Mouse (Mus musculus) CH12.LX (cell line): ENCODE measurements around the gene Lrrc3c. TPM values are rescaled to one million over a fixed set of nuclear protein-coding genes. Genes with fewer than 3 reads are reported as not detected.
A peak's percentile ranks its signal among the peaks of the same experiment; 100 is the strongest.

Source experiments
- DNase-seq: peaks from one replicate; pipeline ENCODE4 v3.0.0-alpha.2; 2013; ENCODE audit errors: extremely low read depth
- H3K27ac ChIP-seq: 2 replicates; pipeline ENCODE4 v1.5.1; 2012; ENCODE audit warnings: low read depth, mild to moderate bottlenecking, control low read depth, moderate library complexity; ENCODE audit not compliant: insufficient read depth
- H3K27me3 ChIP-seq: replicated peaks from 2 replicates; pipeline ENCODE3; 2012; ENCODE audit warnings: inconsistent platforms
- H3K36me3 ChIP-seq, 2 experiments: replicated peaks in 1 of 2; 2 replicates each; pipeline versions ENCODE3 to v1.6.1; 2012; ENCODE audit warnings: inconsistent platforms in 1 of 2, low read length in 1 of 2, mild to moderate bottlenecking in 1 of 2, mixed read lengths in 1 of 2, moderate library complexity in 1 of 2; ENCODE audit not compliant: control insufficient read depth in 1 of 2, insufficient read depth in 1 of 2
- H3K4me1 ChIP-seq, 2 experiments: 2 replicates each; pipeline ENCODE4 v1.6.1; 2012; ENCODE audit warnings: inconsistent platforms in 1 of 2, moderate library complexity in 1 of 2; ENCODE audit not compliant: insufficient read depth in 2 of 2, control insufficient read depth in 1 of 2
- H3K4me2 ChIP-seq: 2 replicates; pipeline ENCODE4 v1.6.1; 2012; ENCODE audit warnings: low read depth, mild to moderate bottlenecking, control low read depth; ENCODE audit not compliant: poor library complexity, insufficient read depth, severe bottlenecking
- H3K4me3 ChIP-seq, 3 experiments: fragments of 150-350 bp in 1 of 3; sonication (generic) in 1 of 3; replicated peaks in 1 of 3; 2 replicates each; pipeline versions ENCODE3 to v1.5.1; 2011 to 2012; ENCODE audit warnings: low read depth in 2 of 3, low read length in 2 of 3, mild to moderate bottlenecking in 2 of 3, moderate library complexity in 2 of 3, control low read depth in 1 of 3, improper control_type of control experiment in 1 of 3, inconsistent platforms in 1 of 3, mixed read lengths in 1 of 3; ENCODE audit not compliant: poor library complexity in 1 of 3
- H3K79me2 ChIP-seq: replicated peaks from 2 replicates; pipeline ENCODE4 v1.6.1; 2012; ENCODE audit warnings: mild to moderate bottlenecking, moderate library complexity; ENCODE audit not compliant: control insufficient read depth, poor library complexity, insufficient read depth, severe bottlenecking; ENCODE audit errors: extremely low read depth
- H3K9ac ChIP-seq: 2 replicates; pipeline ENCODE4 v1.6.1; 2012; ENCODE audit warnings: low read depth, mild to moderate bottlenecking, control low read depth, moderate library complexity; ENCODE audit not compliant: insufficient read depth
- H3K9me3 ChIP-seq: replicated peaks from 2 replicates; pipeline ENCODE3; 2012; ENCODE audit warnings: low read length, inconsistent platforms, mixed read lengths
- CHD1 ChIP-seq: IDR thresholded peaks from 2 replicates; pipeline ENCODE4 v1.6.1; 2012; ENCODE audit warnings: low read depth, low read length, improper control_type of control experiment, inconsistent platforms
- EP300 ChIP-seq: IDR thresholded peaks from 2 replicates; pipeline ENCODE4 v1.6.1; 2011; ENCODE audit warnings: low read length, improper control_type of control experiment
- GABPA ChIP-seq: IDR thresholded peaks from 2 replicates; pipeline ENCODE4 v1.6.1; 2012; ENCODE audit warnings: low read depth, low read length, improper control_type of control experiment, inconsistent platforms; ENCODE audit not compliant: insufficient replicate concordance
- IRF4 ChIP-seq: IDR thresholded peaks from 2 replicates; pipeline ENCODE4 v1.6.1; 2014; ENCODE audit warnings: low read depth, mild to moderate bottlenecking, inconsistent platforms, low read length, improper control_type of control experiment
- JUN ChIP-seq: IDR thresholded peaks from 2 replicates; pipeline ENCODE4 v1.6.1; 2011; ENCODE audit warnings: low read depth, mild to moderate bottlenecking, low read length, improper control_type of control experiment, moderate library complexity; ENCODE audit not compliant: insufficient read depth
- KAT2A ChIP-seq: IDR thresholded peaks from 2 replicates; pipeline ENCODE4 v1.6.1; 2012; ENCODE audit warnings: low read length, improper control_type of control experiment, inconsistent platforms; ENCODE audit not compliant: insufficient replicate concordance
- MAFK ChIP-seq: IDR thresholded peaks from 2 replicates; pipeline ENCODE4 v1.6.1; 2011; ENCODE audit warnings: low read length, improper control_type of control experiment; ENCODE audit not compliant: insufficient replicate concordance
- MAZ ChIP-seq: IDR thresholded peaks from 2 replicates; pipeline ENCODE4 v1.6.1; 2012; ENCODE audit warnings: low read depth, mild to moderate bottlenecking, inconsistent platforms, low read length, improper control_type of control experiment, moderate library complexity
- MEF2A ChIP-seq: IDR thresholded peaks from 2 replicates; pipeline ENCODE4 v1.6.1; 2014; ENCODE audit warnings: low read depth, mild to moderate bottlenecking, inconsistent platforms, low read length, improper control_type of control experiment, borderline replicate concordance
- MXI1 ChIP-seq: IDR thresholded peaks from 2 replicates; pipeline ENCODE4 v1.6.1; 2011; ENCODE audit warnings: mild to moderate bottlenecking, low read depth, low read length, improper control_type of control experiment
- MYC ChIP-seq: IDR thresholded peaks from 2 replicates; pipeline ENCODE4 v1.6.1; 2011; ENCODE audit warnings: low read depth, mild to moderate bottlenecking, improper control_type of control experiment, low read length
- PAX5 ChIP-seq: IDR thresholded peaks from 2 replicates; pipeline ENCODE4 v1.6.1; 2012; ENCODE audit warnings: low read length, inconsistent platforms, mixed read lengths
- POLR2A ChIP-seq: IDR thresholded peaks from 2 replicates; pipeline ENCODE4 v1.6.1; 2011; ENCODE audit warnings: low read depth, mild to moderate bottlenecking, improper control_type of control experiment, low read length
- POLR2AphosphoS2 ChIP-seq: IDR thresholded peaks from 2 replicates; pipeline ENCODE4 v1.6.1; 2011; ENCODE audit warnings: low read depth, low read length, improper control_type of control experiment
- RAD21 ChIP-seq: IDR thresholded peaks from 2 replicates; pipeline ENCODE4 v1.6.1; 2011; ENCODE audit warnings: low read depth, mild to moderate bottlenecking, low read length, improper control_type of control experiment, moderate library complexity
- RCOR1 ChIP-seq: conservative IDR thresholded peaks from 2 replicates; pipeline ENCODE4 v1.6.1; 2012; ENCODE audit warnings: low read depth, mild to moderate bottlenecking, inconsistent platforms, low read length, improper control_type of control experiment
- TCF12 ChIP-seq: IDR thresholded peaks from 2 replicates; pipeline ENCODE4 v1.6.1; 2014; ENCODE audit warnings: low read depth, mild to moderate bottlenecking, inconsistent platforms, low read length, improper control_type of control experiment
- USF2 ChIP-seq: conservative IDR thresholded peaks from 2 replicates; pipeline ENCODE4 v1.6.1; 2011; ENCODE audit warnings: low read depth, low read length, improper control_type of control experiment
- ZKSCAN1 ChIP-seq: IDR thresholded peaks from 2 replicates; pipeline ENCODE4 v1.6.1; 2012; ENCODE audit warnings: low read depth, inconsistent platforms, low read length, improper control_type of control experiment, borderline replicate concordance
- ZMIZ1 ChIP-seq: IDR thresholded peaks from 2 replicates; pipeline ENCODE4 v1.6.1; 2012; ENCODE audit warnings: low read depth, mild to moderate bottlenecking, inconsistent platforms, low read length, improper control_type of control experiment
- ZNF384 ChIP-seq: IDR thresholded peaks from 2 replicates; pipeline ENCODE4 v1.6.1; 2012; ENCODE audit warnings: low read depth, low read length, improper control_type of control experiment, inconsistent platforms
- dilution Hi-C: fragments of 300-500 bp; cut with MboI; formaldehyde crosslinking; loops from 2 replicates; pipeline ENCODE4 v1.14.3; 2020; ENCODE audit warnings: low sequenced_read_pairs; ENCODE audit not compliant: extremely low pct_unique_long_range_greater_than_20kb, extremely low pct_ligation_motif_present
- in situ Hi-C: fragments of 300-500 bp; cut with MboI; formaldehyde crosslinking; loops from 3 replicates; pipeline ENCODE4 v1.14.3; 2019; ENCODE audit warnings: low sequenced_read_pairs, low pct_ligation_motif_present, low pct_unique_long_range_greater_than_20kb, mixed read lengths
- polyA plus RNA-seq: library from polyadenylated mRNA; unstranded; fragments of >175 nt; gene quantifications from 2 replicates; pipeline ENCODE4 v1.2.1, GENCODE M21; 2012; ENCODE audit warnings: low read depth; ENCODE audit not compliant: insufficient read length
- total RNA-seq, 2 experiments: library from RNA; depleted of rRNA; stranded (reverse); fragments of 300-350 nt in 1 of 2; fragments of >200 nt in 1 of 2; gene quantifications; 2 replicates each; pipeline ENCODE4 v1.2.3; 2012 to 2014

Gene Lrrc3c
- total and polyA plus RNA-seq, 3 experiments, result not detected

DNA sequence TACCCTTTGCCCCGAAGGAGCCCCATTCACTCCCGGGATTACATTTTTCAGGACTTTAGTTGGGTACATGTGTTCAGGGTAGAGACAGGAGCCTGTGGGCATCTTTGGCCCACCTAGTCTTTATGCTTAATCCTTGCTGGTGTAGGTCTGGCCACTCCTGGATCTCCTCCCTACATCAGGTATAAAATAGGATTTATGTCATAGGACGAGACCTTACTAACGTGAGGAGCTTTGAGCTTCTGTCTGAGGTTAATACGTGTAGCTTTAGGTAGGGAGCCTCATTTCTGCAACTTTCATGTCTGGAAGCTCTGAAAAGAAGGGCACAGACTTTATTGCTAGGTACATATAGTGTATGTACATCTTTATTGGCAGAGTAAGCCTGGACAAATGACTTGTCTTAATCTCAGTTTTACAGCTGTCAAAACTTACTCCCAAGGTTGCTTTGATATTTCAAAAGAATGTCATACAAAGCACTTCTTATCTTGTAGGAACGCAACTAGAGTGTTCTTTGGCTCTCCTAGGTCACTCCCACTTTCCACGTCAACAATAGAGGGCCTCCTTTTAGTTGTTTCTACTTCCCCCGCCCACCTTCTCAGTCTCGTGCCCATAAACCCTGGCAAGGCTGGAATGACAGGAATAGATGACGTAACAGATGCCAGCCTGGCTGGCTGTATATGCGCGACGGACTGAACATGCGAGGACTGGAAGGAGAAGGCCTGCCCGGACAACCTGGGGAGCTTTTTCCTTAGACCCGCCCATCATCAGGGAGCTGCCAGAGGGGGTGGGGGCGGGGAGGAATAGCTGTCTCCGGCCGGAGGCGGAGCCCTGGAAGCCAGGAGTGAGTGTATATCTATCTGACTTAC is 10.2 kb upstream of the Lrrc3c start (continued):
- TF ChIP-seq RAD21 (no peak), MXI1 (peak; percentile 49; the same call in 1 of the 2 replicates), ZMIZ1 (no peak; the same call in 1 of the 2 replicates), TCF12 (peak; percentile 44; the same call in 1 of the 2 replicates), POLR2A (no peak; the same call in 1 of the 2 replicates), ZKSCAN1 (no peak), MAZ (peak; percentile 93), KAT2A (no peak)

- in situ Hi-C loops (loop anchor here (5.0 kb wide), 1 partner anchor 37 kb away; the partner anchor contains the start of gene Zpbp2), dilution Hi-C loops (no loop called here)
- H3K4me2 ChIP-seq, result peak overlapping the region; percentile 72
- DNase-seq, result no peak
- H3K4me1 ChIP-seq, result peaks cover 21 to 43% of the 10 kb centered on the region in 2 experiments
- peaks cover 17% of the 10 kb centered on the region for H3K79me2 ChIP-seq
- peak overlapping the region; percentile 71; the same call in 1 of the 2 replicates for H3K9ac ChIP-seq
- peaks cover 3 to 14% of the 10 kb centered on the region in 2 experiments for H3K36me3 ChIP-seq
- TF ChIP-seq POLR2AphosphoS2 (no peak), EP300 (no peak), MAFK (no peak), USF2 (no peak), MEF2A (peak; percentile 83), JUN (0 out of 2 replicates have a peak, but pooled peaks have one; percentile 17), ZNF384 (peak; percentile 77), CHD1 (0 out of 2 replicates have a peak, but pooled peaks have one; percentile 21)
- H3K27me3 ChIP-seq, result peaks cover 36% of the 10 kb centered on the region
- H3K4me3 ChIP-seq, result no peak overlapping the region
- H3K27ac ChIP-seq, result no peak overlapping the region
- H3K9me3 ChIP-seq, result no peaks in the 10 kb centered on the region
Observed at GRCm38 (mm10) chr11:98588833-98589281, 9.2 kb upstream of the Lrrc3c start.

GRCm38 (mm10) chr11:98589306-98589705 is 8.8 kb upstream of the Lrrc3c start:
- Histone ChIP-seq H3K36me3 (peaks cover 0 to 10% of the 10 kb centered on the region in 2 experiments), H3K4me1 (peaks cover 21 to 38% of the 10 kb centered on the region in 2 experiments), H3K9ac (no peak overlapping the region), H3K27me3 (peaks cover 36% of the 10 kb centered on the region)
- dilution Hi-C loops, result no loop called here
- TF ChIP-seq ZMIZ1 (no peak), MAFK (no peak), GABPA (no peak), RCOR1 (no peak), IRF4 (no peak), MYC (no peak), USF2 (no peak), EP300 (no peak), PAX5 (no peak)
- TF ChIP-seq, all 38 proteins: peak for 0
- Histone ChIP-seq H3K27ac (no peak overlapping the region), H3K4me2 (no peak overlapping the region), H3K79me2 (peaks cover 17% of the 10 kb centered on the region), H3K4me3 (no peak overlapping the region), H3K9me3 (no peaks in the 10 kb centered on the region)
- no peak for DNase-seq
- in situ Hi-C loops, result loop anchor here (5.0 kb wide), 1 partner anchor 37 kb away; the partner anchor contains the start of gene Zpbp2
